Mouse (Mus musculus): ENCODE results near the gene Hormad1.

The Hormad1 gene

DNA sequence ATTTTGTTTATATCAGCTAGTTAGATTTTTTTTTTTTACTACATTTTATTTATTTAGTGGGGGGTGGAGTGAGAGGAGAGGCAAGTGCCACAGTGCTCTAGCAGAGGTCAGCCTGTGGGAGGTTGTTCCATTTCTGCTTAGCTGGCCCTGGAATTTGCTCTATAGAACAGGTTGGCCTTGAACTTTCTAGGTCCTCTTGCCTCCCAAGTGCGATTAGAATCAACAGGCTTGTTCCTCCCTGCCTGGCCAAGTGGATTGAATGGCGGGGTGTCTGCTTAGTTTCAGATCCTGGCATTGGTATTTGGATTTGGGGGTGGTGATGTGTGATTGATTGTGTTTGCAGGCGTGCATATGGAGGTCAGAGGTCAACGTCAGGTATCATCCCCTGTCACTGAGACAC lies 76.6 kb downstream of the Hormad1 start:
- in situ Hi-C loops (cut with MboI): no loop called here
